Mouse (Mus musculus) midbrain, embryonic 12.5 days (tissue): ENCODE measurements around the gene Rnasel. TPM values are rescaled to one million over a fixed set of nuclear protein-coding genes. Genes with fewer than 3 reads are reported as not detected.

ENCODE experiments used
- ATAC-seq: fragments of 200-750 bp; cut with Nextera tagmentation; 2 replicates; pipeline ENCODE4 v1.8.0; 2017; ENCODE audit warnings: low read depth, moderate TSS enrichment, moderate library complexity; ENCODE audit not compliant: low FRiP score
- H3K27ac ChIP-seq: fragments of 300-500 bp; sonication (generic); replicated peaks from 2 replicates; pipeline ENCODE4 v1.5.1; 2016; ENCODE audit warnings: mild to moderate bottlenecking
- H3K27me3 ChIP-seq: fragments of 300-500 bp; sonication (generic); 2 replicates; pipeline ENCODE4 v1.6.1; 2016; ENCODE audit warnings: mild to moderate bottlenecking
- H3K36me3 ChIP-seq: fragments of 300-500 bp; sonication (generic); 2 replicates; pipeline ENCODE4 v1.6.1; 2016
- H3K4me1 ChIP-seq: fragments of 300-500 bp; sonication (generic); 2 replicates; pipeline ENCODE4 v1.6.1; 2016
- H3K4me2 ChIP-seq: fragments of 300-500 bp; sonication (generic); replicated peaks from 2 replicates; pipeline ENCODE4 v1.6.1; 2016; ENCODE audit warnings: mild to moderate bottlenecking, moderate library complexity
- H3K4me3 ChIP-seq: fragments of 300-500 bp; sonication (generic); 2 replicates; pipeline ENCODE4 v1.5.1; 2016; ENCODE audit warnings: mild to moderate bottlenecking
- H3K9ac ChIP-seq: fragments of 300-500 bp; sonication (generic); replicated peaks from 2 replicates; pipeline ENCODE4 v1.6.1; 2016; ENCODE audit warnings: mild to moderate bottlenecking, moderate library complexity
- H3K9me3 ChIP-seq: fragments of 300-500 bp; sonication (generic); 2 replicates; pipeline ENCODE4 v1.6.1; 2016; ENCODE audit warnings: mild to moderate bottlenecking
- WGBS: fragments of 180-500 bp; shearing (Covaris S2); methylation state at CpG from one replicate; pipeline ENCODE4 v1.1.7; 2016; 5-methylcytosine and 5-hydroxymethylcytosine counted together
- polyA plus RNA-seq: library from polyadenylated mRNA; unstranded; fragments of >200 nt; fragmentation: Nextera tagmentation; extraction: Ambion mirVana; gene quantifications from 2 replicates; pipeline ENCODE4 v1.2.1, GENCODE M21; 2016

Rnasel gene
- polyA plus RNA-seq, 1 experiment from 2014 or later = 42.1 TPM

- Histone ChIP-seq H3K4me2 (no peak overlapping the region), H3K4me3 (no peak overlapping the region), H3K27ac (no peak overlapping the region), H3K9ac (no peak overlapping the region), H3K27me3 (no peaks in the 10 kb centered on the region), H3K9me3 (no peaks in the 10 kb centered on the region), H3K36me3 (no peaks in the 10 kb centered on the region), H3K4me1 (no peaks in the 10 kb centered on the region)
- 92% methylated on average over 2 of the region's 2 CpGs for WGBS
- no peak for ATAC-seq
These were observed 36.6 kb upstream of the Rnasel start for GRCm38 (mm10) chr1:153712633-153713032.

DNA sequence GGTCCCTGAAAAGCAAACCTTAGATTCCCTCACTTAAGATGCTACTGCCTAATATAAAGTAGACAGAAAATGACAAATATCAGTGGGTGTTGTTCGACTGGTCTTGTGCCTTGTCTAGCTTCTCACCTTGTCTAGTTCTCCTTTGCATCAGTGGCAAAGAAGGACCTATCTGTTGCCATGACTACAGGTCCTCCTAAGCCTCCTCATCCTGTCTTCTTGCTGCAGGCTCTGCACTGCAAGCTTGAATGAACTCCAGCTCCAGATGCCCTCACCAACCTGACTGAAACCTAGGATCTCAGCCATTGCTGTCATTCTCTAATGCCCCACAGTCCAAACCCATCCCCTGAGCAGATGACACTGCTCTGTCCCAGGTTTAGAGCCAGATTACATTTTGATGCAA, 31.2 kb upstream of the Rnasel start:
- H3K4me2 ChIP-seq = no peak overlapping the region
- H3K9ac ChIP-seq = no peak overlapping the region
- H3K4me3 ChIP-seq = no peak overlapping the region
- no peak for ATAC-seq
- no peaks in the 10 kb centered on the region for H3K36me3 ChIP-seq
- WGBS = 72% methylated on average over 1 of the region's 1 CpGs
- no peaks in the 10 kb centered on the region for H3K9me3 ChIP-seq
- H3K4me1 ChIP-seq = no peaks in the 10 kb centered on the region
- no peak overlapping the region for H3K27ac ChIP-seq
- no peaks in the 10 kb centered on the region for H3K27me3 ChIP-seq

- no peak overlapping the region for H3K27ac ChIP-seq
- ATAC-seq = no peak
- WGBS = 87% methylated on average over 7 of the region's 7 CpGs
- H3K4me3 ChIP-seq = no peak overlapping the region
- H3K27me3 ChIP-seq = no peaks in the 10 kb centered on the region
- H3K4me2 ChIP-seq = no peak overlapping the region
- no peak overlapping the region for H3K9ac ChIP-seq
- no peaks in the 10 kb centered on the region for H3K36me3 ChIP-seq
- no peaks in the 10 kb centered on the region for H3K9me3 ChIP-seq
- no peaks in the 10 kb centered on the region for H3K4me1 ChIP-seq
These were observed 28.3 kb upstream of the Rnasel start for GRCm38 (mm10) chr1:153720935-153721334.

- H3K9ac ChIP-seq = no peak overlapping the region
- H3K27me3 ChIP-seq = no peaks in the 10 kb centered on the region
- no peaks in the 10 kb centered on the region for H3K4me1 ChIP-seq
- ATAC-seq = no peak
- WGBS = 87% methylated on average over 9 of the region's 9 CpGs
- no peak overlapping the region for H3K27ac ChIP-seq
- no peak overlapping the region for H3K4me3 ChIP-seq
- H3K9me3 ChIP-seq = no peaks in the 10 kb centered on the region
- no peaks in the 10 kb centered on the region for H3K36me3 ChIP-seq
- H3K4me2 ChIP-seq = no peak overlapping the region
These were observed 27.5 kb upstream of the Rnasel start for GRCm38 (mm10) chr1:153721565-153722310.

DNA sequence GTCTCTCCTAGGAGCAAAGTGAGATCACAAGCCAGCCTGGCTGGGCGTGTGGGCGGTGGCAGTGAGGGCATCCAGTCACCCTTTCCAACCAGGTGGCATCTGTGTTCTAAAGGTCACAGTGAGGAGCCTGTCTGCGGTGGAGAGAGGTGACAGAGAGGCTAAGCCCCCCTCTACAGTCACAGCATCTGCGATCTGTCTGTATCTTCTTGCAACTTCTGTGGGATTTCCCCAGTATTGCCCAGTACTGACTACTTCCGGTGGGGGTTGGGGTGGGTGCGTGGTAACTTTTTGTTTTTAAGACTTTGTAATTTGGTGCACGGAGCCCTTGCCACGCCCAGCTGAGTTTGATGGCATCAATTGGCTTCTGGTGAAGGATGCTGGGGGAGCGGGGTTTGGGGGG, 25.8 kb upstream of the Rnasel start:
- Histone ChIP-seq H3K9ac (no peak overlapping the region), H3K4me3 (no peak overlapping the region), H3K4me1 (no peaks in the 10 kb centered on the region), H3K36me3 (no peaks in the 10 kb centered on the region), H3K27me3 (no peaks in the 10 kb centered on the region), H3K27ac (no peak overlapping the region), H3K9me3 (no peaks in the 10 kb centered on the region), H3K4me2 (no peak overlapping the region)
- 81% methylated on average over 9 of the region's 9 CpGs for WGBS
- ATAC-seq = no peak

GRCm38 (mm10) chr1:153726636-153727035, 22.6 kb upstream of the Rnasel start:
- H3K4me1 ChIP-seq = peaks cover 4% of the 10 kb centered on the region; the same call in 1 of the 2 replicates
- H3K27me3 ChIP-seq = no peaks in the 10 kb centered on the region
- no peak overlapping the region for H3K27ac ChIP-seq
- no peaks in the 10 kb centered on the region for H3K36me3 ChIP-seq
- H3K9me3 ChIP-seq = no peaks in the 10 kb centered on the region
- no peak overlapping the region for H3K9ac ChIP-seq
- H3K4me2 ChIP-seq = no peak overlapping the region
- H3K4me3 ChIP-seq = no peak overlapping the region
- WGBS = 85% methylated on average over 16 of the region's 16 CpGs
- ATAC-seq = no peak

DNA sequence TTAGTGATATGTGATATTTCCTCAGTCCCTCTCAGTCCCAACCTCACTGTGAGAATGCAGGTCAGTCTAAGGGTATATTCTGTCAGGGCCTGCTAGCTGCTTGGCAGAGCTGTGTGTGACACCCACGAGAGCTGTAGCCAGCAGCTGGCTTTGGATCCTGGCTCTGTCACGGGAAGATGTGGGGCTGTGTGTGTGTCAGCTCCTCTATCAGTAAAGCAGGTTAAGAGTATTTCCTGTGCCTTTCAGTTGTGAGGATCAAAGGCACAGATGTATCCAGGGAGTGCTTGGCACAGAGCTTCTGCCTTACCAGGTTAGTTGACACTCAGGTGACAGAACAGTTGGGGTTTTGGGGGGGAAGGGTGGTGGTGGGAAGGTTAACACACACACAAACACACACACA, 19.4 kb upstream of the Rnasel start:
- H3K9ac ChIP-seq = no peak overlapping the region
- H3K9me3 ChIP-seq = no peaks in the 10 kb centered on the region
- H3K36me3 ChIP-seq = no peaks in the 10 kb centered on the region
- peaks cover 24% of the 10 kb centered on the region for H3K4me1 ChIP-seq
- 78% methylated on average over 2 of the region's 2 CpGs for WGBS
- no peak overlapping the region for H3K4me2 ChIP-seq
- H3K27me3 ChIP-seq = peaks cover under 1% of the 10 kb centered on the region; the same call in 1 of the 2 replicates
- H3K27ac ChIP-seq = no peak overlapping the region
- H3K4me3 ChIP-seq = no peak overlapping the region
- ATAC-seq = no peak

DNA sequence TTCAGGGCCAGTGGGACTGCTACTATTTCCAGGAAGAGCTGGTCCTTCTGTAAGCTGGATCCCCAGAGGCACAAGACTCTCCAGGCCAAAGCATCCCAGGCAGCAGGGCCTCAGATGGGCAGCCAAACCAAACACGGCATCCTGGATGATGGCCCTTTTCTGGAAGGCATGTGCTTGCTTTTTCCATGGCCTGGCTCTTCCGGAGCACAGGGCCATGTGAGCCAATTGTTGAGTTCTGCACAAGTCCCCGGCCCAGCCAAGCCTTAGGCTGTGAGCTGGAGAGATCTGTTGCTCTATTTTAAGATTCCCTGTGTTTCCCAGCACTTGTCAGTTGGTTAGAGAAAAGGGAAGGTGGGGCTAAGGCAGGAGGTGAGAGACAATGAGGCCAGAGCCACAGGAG, 18.6 kb upstream of the Rnasel start:
- Histone ChIP-seq H3K4me3 (no peak overlapping the region), H3K4me2 (no peak overlapping the region), H3K9ac (no peak overlapping the region), H3K27me3 (peaks cover 9% of the 10 kb centered on the region; the same call in 1 of the 2 replicates), H3K9me3 (no peaks in the 10 kb centered on the region), H3K4me1 (peaks cover 24% of the 10 kb centered on the region), H3K36me3 (no peaks in the 10 kb centered on the region), H3K27ac (no peak overlapping the region)
- 68% methylated on average over 3 of the region's 3 CpGs for WGBS
- no peak for ATAC-seq

GRCm38 (mm10) chr1:153733181-153733580, 16.0 kb upstream of the Rnasel start:
- 37% methylated on average over 9 of the region's 9 CpGs for WGBS
- Histone ChIP-seq H3K4me1 (peaks cover 41% of the 10 kb centered on the region), H3K4me2 (no peak overlapping the region), H3K36me3 (no peaks in the 10 kb centered on the region), H3K4me3 (no peak overlapping the region), H3K27me3 (peaks cover 14% of the 10 kb centered on the region; the same call in 1 of the 2 replicates), H3K9me3 (no peaks in the 10 kb centered on the region), H3K27ac (0 out of 2 replicates have a peak overlapping the region, but pooled peaks have one; percentile 11), H3K9ac (no peak overlapping the region)
- ATAC-seq = peak; percentile 14; the same call in 1 of the 2 replicates

DNA sequence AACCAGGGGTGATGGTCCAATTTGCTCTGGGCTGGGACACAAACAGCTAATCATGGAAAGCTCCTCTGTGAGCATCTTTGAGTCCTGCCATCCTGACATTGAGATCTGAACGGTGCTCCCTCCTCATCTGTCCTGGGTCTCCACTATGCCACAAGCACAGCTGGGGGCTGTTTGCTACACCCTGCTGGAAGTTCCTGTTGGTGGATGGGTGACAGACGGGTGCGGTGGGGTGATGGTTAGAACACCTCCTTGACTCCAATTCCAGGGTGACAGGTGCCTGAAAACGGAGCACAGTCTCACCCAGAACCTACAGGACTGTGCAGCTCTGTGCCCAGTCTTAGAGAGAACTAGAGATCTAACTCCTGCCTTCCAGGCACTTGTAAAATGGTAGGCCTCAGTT, 14.4 kb upstream of the Rnasel start:
- WGBS = 87% methylated on average over 4 of the region's 4 CpGs
- Histone ChIP-seq H3K4me1 (peaks cover 49% of the 10 kb centered on the region), H3K27ac (no peak overlapping the region)

GRCm38 (mm10) chr1:153736096-153736495, 13.1 kb upstream of the Rnasel start:
- no peaks in the 10 kb centered on the region for H3K36me3 ChIP-seq
- H3K9ac ChIP-seq = no peak overlapping the region
- 75% methylated on average over 6 of the region's 6 CpGs for WGBS
- ATAC-seq = no peak
- no peak overlapping the region for H3K4me2 ChIP-seq
- peaks cover 54% of the 10 kb centered on the region for H3K4me1 ChIP-seq
- H3K4me3 ChIP-seq = no peak overlapping the region
- no peak overlapping the region for H3K27ac ChIP-seq
- peaks cover 33% of the 10 kb centered on the region for H3K27me3 ChIP-seq
- no peaks in the 10 kb centered on the region for H3K9me3 ChIP-seq

More for the DNA sequence above, 14.4 kb upstream of the Rnasel start:
- no peak overlapping the region for H3K4me3 ChIP-seq
- peaks cover 30% of the 10 kb centered on the region for H3K27me3 ChIP-seq
- no peaks in the 10 kb centered on the region for H3K36me3 ChIP-seq
- H3K9me3 ChIP-seq = no peaks in the 10 kb centered on the region
- no peak overlapping the region for H3K4me2 ChIP-seq
- ATAC-seq = no peak
- H3K9ac ChIP-seq = no peak overlapping the region

DNA sequence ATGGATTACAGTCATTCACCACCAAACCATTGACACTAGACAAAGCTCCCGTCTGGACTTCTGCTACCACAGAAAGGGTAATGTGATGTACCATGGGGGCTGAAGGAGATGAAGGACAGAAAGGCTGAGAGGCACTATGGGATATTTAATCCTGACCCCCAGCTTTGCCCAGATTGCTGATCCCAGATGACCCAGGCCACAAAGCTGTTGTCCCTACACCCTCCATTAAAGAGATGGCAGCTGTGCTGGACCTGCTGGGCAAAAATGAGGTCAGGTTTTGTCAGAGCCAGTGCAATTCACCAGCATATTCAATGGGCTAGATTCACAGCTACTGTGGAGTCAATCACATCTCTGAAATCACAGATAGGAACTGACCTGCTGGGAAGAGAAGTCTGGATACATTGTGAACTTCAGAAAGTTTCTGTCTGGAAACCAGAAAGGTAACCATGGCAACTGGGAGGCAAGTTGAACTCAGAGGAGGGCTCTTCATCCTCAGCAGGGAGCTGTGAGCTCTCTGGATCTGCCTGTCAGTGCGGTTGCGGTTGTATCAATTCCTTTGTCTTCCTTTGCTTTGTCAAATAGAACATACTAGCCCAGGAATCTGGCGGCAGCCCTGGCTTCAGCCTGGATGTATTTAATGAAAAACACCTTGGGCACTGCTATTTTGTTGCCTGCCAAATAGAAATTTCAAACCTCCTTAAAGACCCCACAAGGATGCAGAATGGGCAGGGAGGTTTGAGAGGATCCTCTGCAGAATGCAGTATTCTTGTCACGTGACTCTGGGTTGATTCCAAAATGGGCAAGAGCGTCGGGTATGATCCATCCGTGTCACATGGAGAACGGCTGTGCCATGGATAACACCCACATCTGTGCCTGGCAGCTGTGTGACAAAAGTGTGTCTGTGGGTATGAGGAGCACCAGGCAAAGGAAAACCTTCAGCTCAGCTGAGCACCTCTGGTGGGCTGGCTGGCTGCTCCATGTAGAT, 11.8 kb upstream of the Rnasel start:
- H3K4me2 ChIP-seq = peak overlapping the region; percentile 19; the same call in 1 of the 2 replicates
- peaks cover 59% of the 10 kb centered on the region for H3K4me1 ChIP-seq
- WGBS = 26% methylated on average over 9 of the region's 9 CpGs
- no peak overlapping the region for H3K4me3 ChIP-seq
- ATAC-seq = no peak; the same call in 1 of the 2 replicates
- no peaks in the 10 kb centered on the region for H3K9me3 ChIP-seq
- no peak overlapping the region for H3K9ac ChIP-seq
- H3K27ac ChIP-seq = peak overlapping the region; percentile 16
- H3K36me3 ChIP-seq = no peaks in the 10 kb centered on the region
- peaks cover 41% of the 10 kb centered on the region for H3K27me3 ChIP-seq
